Mouse (Mus musculus) fat pad, adult 2 months (tissue): ENCODE data around the gene Naip2.
"Not testable (repeated sequence)": the region's sequence is repeated elsewhere in the genome, so short reads cannot be mapped to it uniquely, and the experiment has no call there.

Experiments used
- DNase-seq: peaks from one replicate; pipeline ENCODE4 v3.0.0-alpha.2; 2011; ENCODE audit warnings: low read depth, low spot score; ENCODE audit errors: extremely low read depth

Gene Naip2

DNA sequence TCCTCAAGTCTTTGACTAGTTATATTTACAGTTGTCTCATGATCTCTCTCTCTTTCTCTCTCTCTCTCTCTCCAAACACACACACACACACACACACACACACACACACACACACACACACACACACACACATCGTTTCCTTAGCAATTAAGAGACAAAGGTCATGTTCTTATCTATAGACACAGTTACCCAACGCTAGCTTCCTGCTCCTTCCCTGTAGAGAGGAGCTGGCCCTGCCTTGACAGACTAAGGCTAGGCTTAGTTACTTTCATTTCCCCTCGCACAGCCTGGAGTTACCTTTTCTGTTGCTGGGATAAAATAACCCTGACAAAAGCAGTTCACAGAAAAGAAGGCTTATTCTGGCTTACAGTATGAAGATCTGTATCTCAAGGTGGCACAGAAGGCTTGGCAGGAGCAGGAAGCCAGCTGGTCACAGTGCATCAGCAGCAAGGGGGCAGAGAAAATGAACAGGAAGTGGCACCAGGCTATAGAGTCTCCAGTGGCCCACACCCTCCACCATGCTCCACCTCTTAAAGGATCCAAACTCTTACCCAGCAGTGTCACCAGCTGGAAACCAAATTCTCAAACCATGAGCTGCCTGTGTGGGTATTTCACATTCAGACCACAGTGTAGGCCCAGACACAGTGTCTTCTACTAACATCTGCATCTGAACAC, at the start of gene Naip2:
Gene Naip2, minus strand, starts transcription at position 434 of the 675 bp plus-strand sequence.
- DNase-seq: not testable (repeated sequence)

DNA sequence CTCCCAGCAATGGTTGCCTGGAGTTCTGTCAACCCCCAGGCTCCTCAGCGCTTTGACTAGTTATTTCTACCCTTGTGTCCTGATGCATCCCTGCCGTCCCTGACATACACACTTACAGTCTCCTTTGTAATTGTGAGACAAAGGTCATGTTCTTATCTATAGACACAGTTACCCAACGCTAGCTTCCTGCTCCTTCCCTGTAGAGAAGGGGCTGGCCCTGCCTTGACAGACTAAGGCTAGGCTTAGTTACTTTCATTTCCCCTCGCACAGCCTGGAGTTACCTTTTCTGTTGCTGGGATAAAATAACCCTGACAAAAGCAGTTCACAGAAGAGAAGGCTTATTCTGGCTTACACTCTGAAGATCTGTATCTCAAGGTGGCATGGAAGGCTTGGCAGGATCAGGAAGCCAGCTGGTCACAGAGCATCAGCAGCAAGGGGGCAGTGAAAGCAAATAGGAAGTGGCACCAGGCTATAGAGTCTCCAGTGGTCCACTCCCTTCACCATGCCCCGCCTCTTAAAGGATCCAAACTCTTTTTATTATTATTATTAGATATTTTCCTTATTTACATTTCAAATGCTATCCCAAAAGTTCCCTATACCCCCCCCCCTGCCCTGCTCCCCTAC, 45.1 kb upstream of the Naip2 start:
- not testable (repeated sequence) for DNase-seq

DNA sequence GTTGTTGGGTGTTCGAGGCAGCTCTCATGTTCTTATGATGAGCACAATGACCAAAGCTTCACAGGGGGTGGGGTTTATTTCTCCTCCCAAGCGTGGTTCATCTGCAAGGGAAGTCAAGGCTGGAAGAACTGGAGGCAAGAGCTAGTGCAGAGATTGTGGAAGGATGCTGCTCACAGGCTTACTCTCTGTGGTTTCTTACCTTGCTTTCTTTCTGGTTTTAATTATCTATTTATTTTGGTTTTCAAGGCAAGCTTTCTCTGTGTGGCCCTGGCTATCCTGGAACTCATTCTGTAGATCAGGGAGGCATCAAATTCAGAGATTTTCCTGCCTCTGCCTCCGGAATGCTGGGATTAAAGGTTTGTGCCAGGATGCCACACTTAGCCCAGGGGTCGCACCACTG, 44.3 kb upstream of the Naip2 start, which contains the start of gene Naip5:
Gene Naip5, minus strand, starts transcription at position 101 of the 400 bp plus-strand sequence.
- DNase-seq: not testable (repeated sequence)

DNA sequence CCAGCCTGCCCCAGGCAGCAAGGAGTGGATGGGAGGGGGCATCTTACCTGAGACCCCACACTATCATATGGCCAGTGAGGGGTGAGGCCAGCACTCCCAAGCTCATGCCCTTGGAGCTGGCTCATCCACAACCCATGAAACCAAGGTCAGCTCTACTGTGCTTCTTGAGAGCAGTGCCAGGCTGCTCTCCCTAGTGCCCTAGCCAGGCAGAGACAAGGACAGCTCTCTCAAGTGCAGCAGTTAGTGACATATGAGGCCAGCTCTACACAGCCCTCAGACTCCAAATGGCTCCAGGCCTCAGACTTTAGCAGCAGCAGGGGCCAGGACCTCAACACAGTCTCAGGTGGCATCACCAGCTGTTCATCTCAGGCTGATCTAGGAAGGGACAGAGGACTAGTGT, 41.8 kb upstream of the Naip2 start:
- DNase-seq: no peak

DNA sequence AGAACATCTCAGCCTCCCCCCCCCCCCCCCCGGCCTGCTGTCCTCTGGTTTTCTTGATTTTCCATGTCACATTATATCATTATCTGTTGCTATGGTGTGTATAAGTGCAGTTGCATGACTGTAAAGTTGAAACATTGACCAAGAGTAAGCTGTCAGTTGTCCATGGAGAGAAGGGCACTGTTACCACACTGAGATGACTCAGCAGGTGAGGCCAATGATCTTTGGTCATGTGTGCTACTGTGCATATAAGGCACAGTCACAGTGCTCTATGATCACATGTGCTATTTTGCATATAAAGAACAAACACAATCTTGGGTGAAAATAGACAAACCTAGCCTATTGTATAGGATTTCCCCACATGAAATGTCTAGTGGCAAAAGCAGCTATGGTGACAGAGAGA, 11.8 kb upstream of the Naip2 start:
- not testable (repeated sequence) for DNase-seq

DNA sequence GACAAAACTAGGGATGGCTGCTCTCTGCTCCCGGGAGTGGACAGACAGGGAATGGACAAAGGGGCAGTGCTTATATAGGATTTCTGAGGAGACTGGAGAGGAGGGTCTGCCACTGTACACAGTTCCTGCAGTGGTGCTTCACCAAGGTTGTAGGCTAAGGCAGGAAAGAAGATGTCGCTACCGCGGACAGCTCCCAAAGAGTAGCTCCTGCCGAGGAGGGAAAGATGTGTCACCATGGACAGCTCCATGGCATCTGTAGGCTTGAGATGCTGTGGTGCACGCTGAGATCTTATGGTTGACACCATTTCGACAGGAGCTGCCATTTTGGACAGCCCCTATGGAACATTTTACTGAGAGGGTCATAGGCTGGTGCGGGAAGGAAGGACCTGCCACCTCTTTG, 8.6 kb upstream of the Naip2 start:
- no peak for DNase-seq

DNA sequence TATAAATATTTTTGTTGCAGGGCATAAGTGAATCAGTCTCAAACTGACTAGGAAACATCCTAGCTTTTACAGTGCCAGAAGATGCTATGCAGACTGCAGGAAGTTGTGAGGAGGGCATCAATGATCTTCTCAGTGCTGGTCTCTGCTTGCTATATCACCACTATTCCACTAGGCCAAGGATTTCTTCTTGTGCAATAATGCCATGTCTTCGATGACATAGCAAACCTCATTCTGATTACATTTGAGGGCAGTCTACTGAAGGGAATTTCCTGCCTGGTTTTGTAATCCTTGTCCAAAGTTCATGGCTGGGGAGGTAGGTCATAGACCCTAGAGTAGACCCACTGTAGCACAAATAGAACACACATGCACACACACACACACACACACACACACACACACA, 1.4 kb upstream of the Naip2 start:
- no peak for DNase-seq

DNA sequence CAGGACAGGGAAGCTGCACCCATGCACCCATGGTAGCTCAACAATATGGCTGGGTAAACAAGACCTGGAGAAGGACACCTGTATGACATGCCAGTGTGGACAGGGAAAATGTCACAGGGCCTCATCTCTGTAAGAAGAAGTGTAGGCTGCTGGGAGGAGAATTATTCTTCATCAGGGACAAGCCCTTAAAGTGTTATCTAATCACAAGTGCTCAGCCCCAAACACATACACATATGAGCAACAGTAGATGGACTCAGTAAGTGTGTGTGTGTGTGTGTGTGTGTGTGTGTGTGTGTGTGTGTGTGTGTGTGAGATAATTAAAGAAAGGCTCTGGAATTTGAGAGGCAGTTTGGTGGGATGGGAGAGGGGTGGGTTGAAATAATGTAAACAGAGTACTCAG, 1.1 kb downstream of the Naip2 start:
- DNase-seq: no peak

DNA sequence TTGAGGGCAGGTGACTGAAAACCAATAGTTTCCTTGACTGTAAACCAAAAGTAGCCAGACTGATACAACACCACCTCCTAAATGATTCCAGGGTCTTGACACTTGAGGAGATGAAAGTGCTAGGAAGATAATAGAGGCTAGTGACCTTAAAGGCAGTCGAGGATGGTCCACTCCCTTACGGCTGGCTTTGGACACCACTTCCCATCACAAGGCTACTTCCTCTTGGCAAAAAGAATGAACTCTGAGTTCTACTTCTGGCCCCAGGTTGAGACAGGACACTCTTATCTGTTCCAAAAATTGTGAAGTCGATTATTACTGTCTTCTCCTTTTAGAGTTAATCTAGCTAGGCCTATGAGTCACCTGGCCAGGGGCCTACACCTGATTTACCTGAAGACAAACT, 6.5 kb downstream of the Naip2 start:
- DNase-seq: no peak

DNA sequence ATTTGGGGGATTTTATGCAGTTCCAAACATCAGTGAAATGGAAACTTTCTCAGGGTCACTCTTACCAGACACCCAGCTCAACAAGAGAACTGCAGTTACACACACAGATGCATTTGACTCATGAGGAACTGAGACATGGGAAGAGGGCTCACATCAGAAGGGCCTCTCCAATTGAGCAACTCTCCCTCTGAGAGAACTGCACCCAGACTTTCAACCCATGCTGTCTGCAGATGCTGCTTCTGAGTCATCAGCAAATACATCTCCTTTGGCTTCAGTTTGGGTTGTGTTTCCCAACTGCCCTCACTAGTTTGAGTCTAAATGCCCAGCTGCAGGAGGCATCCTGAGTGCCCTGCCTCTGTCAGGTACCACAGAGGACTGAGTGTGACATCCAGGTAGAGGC, 18.8 kb downstream of the Naip2 start:
- DNase-seq: not testable (repeated sequence)

DNA sequence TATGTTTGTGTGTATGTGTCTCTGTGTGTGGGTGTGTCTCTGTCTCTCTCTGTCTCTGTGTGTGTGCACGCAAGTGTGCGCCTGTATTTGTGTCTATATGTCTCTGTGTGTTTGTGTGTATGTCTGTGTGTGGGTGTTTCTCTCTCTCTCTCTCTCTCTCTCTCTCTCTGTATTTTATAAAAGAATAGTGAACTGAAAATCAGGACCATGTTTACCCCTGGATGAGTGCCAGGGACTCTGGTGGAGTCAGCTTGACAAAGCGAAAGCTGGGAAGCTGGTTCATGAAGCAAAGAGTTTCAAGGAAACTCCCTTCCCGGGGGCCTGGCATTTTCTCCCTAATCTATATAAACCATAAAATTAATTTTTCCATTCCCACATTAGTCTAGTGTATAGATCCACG, 27.5 kb downstream of the Naip2 start:
- DNase-seq: not testable (repeated sequence)

DNA sequence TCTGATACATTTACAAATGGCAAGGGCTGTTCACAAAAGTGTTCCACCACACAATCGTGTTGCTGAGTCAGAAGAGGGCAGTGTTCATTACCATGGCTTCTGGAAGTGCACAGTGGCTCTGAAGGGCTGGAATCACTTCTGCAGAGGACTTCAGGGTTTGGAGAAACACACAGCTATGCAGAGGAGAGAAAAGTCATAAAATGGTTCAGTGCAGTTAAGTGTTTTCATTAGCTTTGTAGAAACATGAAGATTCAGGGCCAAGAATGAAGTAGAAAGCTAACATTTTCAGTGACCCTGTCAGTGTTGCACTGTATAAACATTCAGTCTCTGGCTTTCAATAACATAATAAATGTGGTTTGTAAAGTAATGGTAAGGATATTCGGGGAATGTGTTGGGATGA, 35.5 kb downstream of the Naip2 start:
- DNase-seq: not testable (repeated sequence)

DNA sequence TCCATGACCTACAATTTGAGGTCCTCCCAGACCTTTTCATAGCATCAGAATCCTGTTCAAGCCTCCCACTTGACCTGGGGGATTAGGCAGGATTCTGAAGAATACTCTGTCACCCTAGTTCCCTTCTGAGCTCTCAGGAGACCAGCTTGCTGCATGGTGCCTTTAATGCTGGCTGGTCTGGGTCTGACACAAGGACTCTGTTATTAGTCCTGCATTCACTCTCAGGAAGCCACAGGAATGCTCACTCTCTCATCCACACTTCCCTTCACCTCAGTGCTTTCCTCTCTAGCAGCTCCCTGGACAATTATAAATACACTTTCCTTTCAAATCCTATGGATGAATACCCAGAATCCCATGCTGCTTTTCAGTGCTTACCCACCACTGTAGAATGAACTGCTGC, 39.4 kb downstream of the Naip2 start:
- DNase-seq: not testable (repeated sequence)

DNA sequence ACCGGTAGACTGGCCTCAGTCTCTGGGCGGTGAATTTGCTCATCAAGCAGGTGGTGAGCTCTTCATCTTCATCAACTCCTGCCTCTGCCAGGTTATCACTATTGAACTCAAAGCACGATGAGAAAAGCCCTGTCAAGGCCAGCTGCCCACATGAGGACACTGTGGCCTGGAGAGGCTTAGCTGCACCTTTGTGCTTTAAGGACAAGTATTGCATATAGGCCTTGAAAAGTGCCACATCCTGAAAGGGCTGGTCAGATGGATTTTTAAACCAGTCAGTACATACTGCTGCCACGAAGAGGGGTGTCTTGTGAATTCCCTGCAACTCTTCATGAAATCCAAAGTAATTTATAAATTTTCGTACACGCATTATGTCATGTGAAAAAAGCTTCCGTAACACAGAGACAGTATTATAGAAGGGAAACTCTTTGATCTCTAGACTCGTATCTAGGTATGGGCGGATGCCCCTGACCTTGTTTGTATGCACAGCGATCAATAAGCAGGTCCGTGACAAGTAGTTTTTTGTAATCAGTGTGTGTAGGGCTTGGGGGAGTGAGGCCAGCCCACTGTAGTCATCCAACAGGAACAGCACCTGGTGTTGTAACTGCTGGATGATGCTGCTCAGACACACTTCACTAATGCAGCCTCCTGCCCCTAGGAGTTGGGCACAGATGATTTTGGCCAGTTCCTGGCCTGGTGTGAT, 40.6 kb downstream of the Naip2 start:
- not testable (repeated sequence) for DNase-seq

DNA sequence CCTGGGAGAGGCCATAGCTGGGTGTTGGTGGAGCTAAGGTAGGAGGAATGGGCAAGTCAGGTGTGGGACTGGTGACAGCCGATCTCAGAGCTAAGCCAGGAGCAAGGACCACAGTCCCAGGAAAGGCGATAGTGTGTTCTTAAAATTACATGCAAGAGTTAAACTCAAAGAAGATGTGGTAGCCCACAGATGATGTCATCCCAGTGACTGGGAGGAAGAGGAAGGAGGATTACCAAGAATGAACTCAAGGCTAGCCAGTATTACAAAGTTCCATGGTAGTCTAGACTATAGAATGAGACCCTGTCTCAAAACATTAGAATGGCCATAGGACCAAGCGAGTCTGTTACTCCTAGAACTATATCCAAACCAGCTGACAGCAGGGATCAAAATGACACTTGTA, 45.3 kb downstream of the Naip2 start:
- no peak for DNase-seq

DNA sequence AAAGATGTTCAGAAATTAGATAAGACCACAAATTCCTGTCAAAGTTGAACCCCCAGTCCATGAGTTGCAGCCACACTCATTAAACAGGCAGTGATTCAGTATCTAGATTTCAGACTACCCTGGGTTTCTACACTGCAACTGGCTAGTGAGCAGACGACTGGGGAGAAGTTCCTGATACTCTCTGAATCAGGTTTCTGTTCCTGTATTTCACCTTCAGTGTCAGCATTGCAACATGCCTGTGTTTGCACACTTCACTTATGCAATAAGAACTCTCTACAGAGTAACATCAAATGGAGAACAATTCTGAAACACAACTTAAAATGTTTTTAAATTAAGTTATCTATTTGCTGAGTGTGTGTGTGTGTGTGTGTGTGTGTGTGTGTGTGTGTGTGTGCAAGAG, 49.2 kb downstream of the Naip2 start:
- peak; percentile 40 for DNase-seq

DNA sequence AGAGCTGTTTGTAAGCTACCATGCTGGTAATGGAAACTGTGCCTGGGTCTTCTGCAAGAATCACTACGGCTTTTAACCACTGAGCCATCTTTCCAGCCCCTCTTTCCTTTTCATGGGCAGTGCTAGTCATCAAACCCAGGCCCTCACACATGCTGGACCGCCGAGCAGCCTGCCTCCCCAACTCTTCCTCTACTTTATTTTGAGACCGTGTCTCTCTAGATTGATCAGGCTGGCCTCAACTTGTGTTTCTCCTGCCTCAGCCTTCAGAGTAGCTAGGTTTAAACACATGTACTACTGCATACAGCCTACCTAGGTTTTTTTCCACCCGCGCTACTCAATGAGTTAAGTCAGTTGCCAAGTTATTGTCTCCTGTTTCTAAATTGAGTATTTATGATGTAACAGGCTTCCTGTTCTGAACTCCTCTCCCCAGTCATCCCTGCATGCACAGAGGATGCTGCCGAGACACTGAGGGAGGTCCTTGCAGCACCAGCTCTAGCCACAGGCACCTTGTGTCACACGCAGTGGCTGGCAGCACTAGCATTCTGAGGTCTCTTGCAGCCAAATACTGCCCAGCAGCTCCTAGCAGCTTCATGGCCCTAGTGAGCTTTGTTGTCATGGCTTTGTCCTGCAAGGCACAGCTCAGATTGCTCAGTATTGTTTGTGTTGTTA, 60.1 kb downstream of the Naip2 start:
- no peak for DNase-seq

DNA sequence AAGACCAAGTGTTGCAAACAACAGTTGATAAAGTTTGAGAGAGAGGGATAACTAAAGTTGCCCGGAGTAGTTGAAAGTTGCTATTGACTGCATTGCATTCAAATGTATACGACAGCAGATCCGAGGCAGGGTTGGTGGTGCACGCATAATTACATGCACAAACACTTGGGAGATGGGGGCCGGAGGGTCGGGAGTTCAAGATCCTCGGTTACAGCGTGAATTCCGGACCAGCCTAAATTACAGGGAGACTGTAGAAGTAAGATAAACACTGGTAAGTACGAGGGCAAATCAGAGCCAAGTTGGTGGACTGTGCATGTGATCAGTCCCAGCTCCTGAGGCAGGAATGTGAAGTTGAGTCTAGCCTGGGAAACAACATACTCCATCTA, 76.6 kb downstream of the Naip2 start:
- no peak for DNase-seq

DNA sequence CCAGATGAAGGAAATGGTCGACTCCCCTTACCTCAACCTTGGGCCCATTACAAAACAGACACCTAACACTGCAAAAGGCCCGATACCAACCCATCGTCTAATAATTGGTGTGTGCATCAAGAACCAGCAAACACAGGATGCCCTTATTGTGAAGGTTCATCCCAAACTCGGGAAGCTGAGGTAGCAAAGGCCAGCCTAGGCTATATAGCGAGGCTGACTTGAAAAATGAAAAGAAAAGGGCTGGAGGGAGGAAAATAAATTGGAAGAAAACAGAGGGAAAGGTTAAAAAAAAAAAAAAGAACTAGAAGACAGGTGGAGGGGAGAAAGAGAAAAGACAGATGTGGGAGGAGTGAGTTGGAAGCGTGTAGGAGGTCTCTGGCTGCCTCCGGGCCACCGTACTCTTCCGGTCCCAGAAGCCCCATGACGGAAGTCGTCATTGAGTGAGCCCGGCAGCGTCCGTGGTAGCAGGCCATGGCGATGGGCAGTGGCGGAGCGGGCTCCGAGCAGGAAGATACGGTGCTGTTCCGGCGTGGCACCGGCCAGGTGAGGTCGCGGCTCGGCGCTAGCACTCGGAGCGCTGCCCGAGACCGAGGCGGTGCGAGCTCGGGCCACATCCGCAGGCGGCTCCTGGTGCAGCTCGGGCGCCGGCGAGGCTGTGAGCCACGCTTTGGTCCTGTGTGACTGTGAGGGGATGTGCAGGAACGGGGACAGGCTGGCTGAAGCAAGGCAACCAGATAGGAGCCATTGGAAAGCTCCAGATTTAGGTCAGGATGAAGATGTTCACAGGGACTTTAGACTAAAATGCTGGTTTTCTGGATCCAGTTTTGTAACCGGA, 77.3 kb downstream of the Naip2 start, which contains the start of gene Smn1:
Gene Smn1, plus strand, starts transcription at position 430 of the 835 bp plus-strand sequence.
- peak; percentile 36 for DNase-seq

DNA sequence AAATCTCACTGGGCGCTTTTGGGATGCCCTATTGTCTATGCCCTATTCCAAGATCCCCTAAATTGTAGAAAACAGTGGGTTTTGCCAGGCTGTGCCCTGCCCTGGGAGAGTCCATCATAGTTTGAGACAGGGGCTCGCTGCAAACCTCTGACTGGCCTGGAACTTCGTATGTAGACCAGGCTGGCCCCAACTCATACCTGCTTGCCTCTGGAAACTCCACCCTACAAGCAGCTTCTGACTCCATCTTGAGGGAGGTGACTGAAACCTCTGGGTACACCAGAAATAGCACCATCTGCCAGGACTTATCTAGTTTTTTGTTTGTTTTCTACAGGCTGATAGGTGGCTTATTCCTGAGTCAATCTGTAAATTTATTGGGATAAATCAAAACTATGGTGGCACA, 77.9 kb downstream of the Naip2 start:
- no peak for DNase-seq
